Mouse (Mus musculus) thymus, adult 2 months (tissue): ENCODE data around the gene Gpr156. TPM values are rescaled to one million over a fixed set of nuclear protein-coding genes. Genes with fewer than 3 reads are reported as not detected.
"Not testable (repeated sequence)": the region's sequence is repeated elsewhere in the genome, so short reads cannot be mapped to it uniquely, and the experiment has no call there.

ENCODE experiments used
- DNase-seq: peaks from one replicate; pipeline ENCODE4 v3.0.0; 2021
- H3K27ac ChIP-seq: fragments of 200-500 bp; 2 replicates; pipeline ENCODE4 v1.5.1; 2012; ENCODE audit warnings: low read length, control low read depth; ENCODE audit not compliant: control insufficient read depth, insufficient read depth
- H3K27me3 ChIP-seq: fragments of 200-500 bp; 2 replicates; pipeline ENCODE4 v1.6.1; 2012; ENCODE audit warnings: mild to moderate bottlenecking, low read length, moderate library complexity, mixed read lengths; ENCODE audit not compliant: control insufficient read depth, insufficient read depth
- H3K36me3 ChIP-seq: fragments of 200-500 bp; 2 replicates; pipeline ENCODE4 v1.6.1; 2012; ENCODE audit warnings: mild to moderate bottlenecking, low read length, moderate library complexity; ENCODE audit not compliant: control insufficient read depth, insufficient read depth
- H3K4me1 ChIP-seq: fragments of 200-500 bp; replicated peaks from 2 replicates; pipeline ENCODE4 v1.6.1; 2012; ENCODE audit warnings: low read length; ENCODE audit not compliant: control insufficient read depth, insufficient read depth
- H3K4me3 ChIP-seq: fragments of 200-500 bp; 2 replicates; pipeline ENCODE4 v1.5.1; 2012; ENCODE audit warnings: mild to moderate bottlenecking, low read length, control low read depth, moderate library complexity; ENCODE audit not compliant: control insufficient read depth, insufficient read depth
- CTCF ChIP-seq: fragments of 200-500 bp; IDR thresholded peaks from 2 replicates; pipeline ENCODE4 v1.5.1; 2012; ENCODE audit warnings: mild to moderate bottlenecking, control low read depth, low read length, moderate library complexity, borderline replicate concordance; ENCODE audit not compliant: control insufficient read depth, poor library complexity, insufficient read depth; ENCODE audit errors: extremely low read depth
- POLR2A ChIP-seq: fragments of 200-500 bp; IDR thresholded peaks from 2 replicates; pipeline ENCODE4 v1.6.1; 2012; ENCODE audit warnings: mild to moderate bottlenecking, low read length, control low read depth, moderate library complexity; ENCODE audit not compliant: control insufficient read depth, poor library complexity, insufficient read depth; ENCODE audit errors: extremely low read depth
- WGBS: fragments of 180-500 bp; shearing (Covaris S2); methylation state at CpG from one replicate; pipeline ENCODE4 v1.1.7; 2018; 5-methylcytosine and 5-hydroxymethylcytosine counted together
- polyA plus RNA-seq: library from polyadenylated mRNA; depleted of rRNA; stranded (reverse); fragments of >200 nt; gene quantifications from 2 replicates; pipeline ENCODE4 v1.2.3, GENCODE M21; 2012

Gpr156 gene
- polyA plus RNA-seq, 1 experiment: 0.09 TPM

- no peak for TF ChIP-seq CTCF
- no peak for TF ChIP-seq POLR2A
- no peak overlapping the region for H3K4me3 ChIP-seq
- no peak overlapping the region for H3K27ac ChIP-seq
- 92% methylated on average over 14 of the region's 14 CpGs for WGBS
- H3K4me1 ChIP-seq: peaks cover 3% of the 10 kb centered on the region
- no peaks in the 10 kb centered on the region for H3K36me3 ChIP-seq
- H3K27me3 ChIP-seq: no peaks in the 10 kb centered on the region
- no peak for DNase-seq
These were observed 39.9 kb downstream of the Gpr156 start for GRCm38 (mm10) chr16:37956076-37956676.

GRCm38 (mm10) chr16:37956751-37957150 is 40.5 kb downstream of the Gpr156 start:
- TF ChIP-seq CTCF (no peak), POLR2A (no peak)
- Histone ChIP-seq H3K4me3 (no peak overlapping the region), H3K36me3 (no peaks in the 10 kb centered on the region), H3K27ac (no peak overlapping the region), H3K4me1 (peaks cover 3% of the 10 kb centered on the region), H3K27me3 (no peaks in the 10 kb centered on the region)
- no peak for DNase-seq
- 74% methylated on average over 4 of the region's 4 CpGs for WGBS

GRCm38 (mm10) chr16:37962696-37963095 is 46.4 kb downstream of the Gpr156 start:
- DNase-seq, H3K4me3 ChIP-seq, H3K27me3 ChIP-seq, H3K36me3 ChIP-seq: not testable (repeated sequence)
- Histone ChIP-seq H3K4me1 (peaks cover 13% of the 10 kb centered on the region), H3K27ac (peak overlapping the region; percentile 91)
- WGBS: 86% methylated on average over 4 of the region's 4 CpGs

- DNase-seq: peak; percentile 63
- Histone ChIP-seq H3K27ac (peak overlapping the region; percentile 91), H3K4me3 (peak overlapping the region; percentile 33), H3K27me3 (no peaks in the 10 kb centered on the region), H3K4me1 (peaks cover 13% of the 10 kb centered on the region), H3K36me3 (no peaks in the 10 kb centered on the region)
- no peak for TF ChIP-seq CTCF
- TF ChIP-seq POLR2A: peak; percentile 45
- WGBS: 13% methylated on average over 15 of the region's 15 CpGs
These were observed 47.3 kb downstream of the Gpr156 start for GRCm38 (mm10) chr16:37963331-37964281.

GRCm38 (mm10) chr16:37964380-37965070 is 48.2 kb downstream of the Gpr156 start:
- Histone ChIP-seq H3K4me1 (peaks cover 14% of the 10 kb centered on the region), H3K27ac (peak overlapping the region; percentile 91; the same call in 1 of the 2 replicates), H3K36me3 (no peaks in the 10 kb centered on the region), H3K27me3 (no peaks in the 10 kb centered on the region), H3K4me3 (no peak overlapping the region)
- WGBS: 83% methylated on average over 4 of the region's 4 CpGs
- DNase-seq: no peak
- TF ChIP-seq POLR2A (no peak), CTCF (no peak)

- WGBS: 97% methylated on average over 7 of the region's 7 CpGs
- Histone ChIP-seq H3K27ac (no peak overlapping the region), H3K4me1 (peaks cover 25% of the 10 kb centered on the region), H3K4me3 (no peak overlapping the region), H3K27me3 (no peaks in the 10 kb centered on the region), H3K36me3 (no peaks in the 10 kb centered on the region)
- TF ChIP-seq CTCF (no peak), POLR2A (no peak)
- DNase-seq: no peak
These were observed 50.6 kb downstream of the Gpr156 start for GRCm38 (mm10) chr16:37966871-37967270.
